Mouse (Mus musculus): ENCODE measurements around the gene Gstm6. TPM values are rescaled to one million over a fixed set of nuclear protein-coding genes. Genes with fewer than 3 reads are reported as not detected.
A peak's percentile ranks its signal among the peaks of the same experiment; 100 is the strongest.
"Not testable (repeated sequence)": the region's sequence is repeated elsewhere in the genome, so short reads cannot be mapped to it uniquely, and the experiment has no call there.

The Gstm6 gene
- polyA plus RNA-seq, 1 experiment from 2014 or later, result 11.7 TPM

DNA sequence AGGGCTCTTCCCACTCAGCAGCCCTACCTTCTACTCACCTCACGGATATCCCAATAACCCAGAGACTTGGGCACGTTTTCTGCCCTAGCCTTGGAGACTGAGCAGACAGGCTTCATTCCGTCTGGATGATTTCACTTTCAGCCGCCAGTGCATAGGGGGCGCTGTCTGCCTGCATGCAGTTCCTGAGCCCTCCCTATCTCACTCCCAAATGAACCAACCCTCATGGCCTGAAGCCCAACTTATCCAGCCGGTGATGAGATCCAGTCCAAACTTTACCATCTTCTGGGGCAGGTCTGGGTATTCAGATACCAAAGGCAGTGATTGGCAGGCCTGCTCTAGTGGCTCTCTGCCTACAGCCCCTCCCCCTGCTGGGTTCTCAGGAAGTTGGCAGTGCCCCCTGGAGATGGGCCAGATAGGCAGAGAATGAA lies 9.8 kb upstream of the Gstm6 start:
- H3K4me1 ChIP-seq (replicated peaks; ENCODE audit: control insufficient read depth, insufficient read depth, low read length), result peaks cover 7% of the 10 kb centered on the region
- peak; percentile 87 for ATAC-seq
- H3K9me3 ChIP-seq (ENCODE audit: control insufficient read depth, low read length), result no peaks in the 10 kb centered on the region
- H3K36me3 ChIP-seq (ENCODE audit: control insufficient read depth, insufficient read depth), result no peaks in the 10 kb centered on the region
- no peak overlapping the region; the same call in 1 of the 2 replicates for H3K27ac ChIP-seq (ENCODE audit: low read length)
- H3K9ac ChIP-seq (replicated peaks; ENCODE audit: low read depth, low read length), result no peak overlapping the region
- H3K4me2 ChIP-seq (ENCODE audit: low read length), result no peak overlapping the region
- H3K27me3 ChIP-seq (replicated peaks; ENCODE audit: control insufficient read depth, insufficient read depth, low read length), result no peaks in the 10 kb centered on the region
- H3K4me3 ChIP-seq (replicated peaks; ENCODE audit: low read length), result no peak overlapping the region
- 18% methylated on average over 6 of the region's 6 CpGs for WGBS

DNA sequence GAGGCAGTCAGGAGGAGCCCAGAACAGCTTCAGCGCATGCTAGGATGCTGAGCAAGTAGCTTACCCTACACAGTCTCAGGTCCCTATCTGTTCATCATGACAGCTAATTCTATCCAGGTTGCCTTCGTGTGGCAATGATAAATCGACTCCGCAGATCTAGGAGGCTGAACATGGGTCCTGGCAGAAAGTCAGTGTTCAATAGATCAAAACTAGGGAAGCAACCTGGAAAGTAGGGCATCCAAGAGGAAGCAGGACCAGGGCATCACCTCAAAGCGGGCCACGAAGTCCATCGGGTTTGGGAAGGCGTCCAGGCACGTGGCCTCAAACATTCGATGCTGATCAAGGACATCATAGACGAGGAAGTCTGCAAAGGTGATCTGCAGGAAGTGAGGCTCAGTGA lies 7.0 kb upstream of the Gstm6 start:
- Histone ChIP-seq H3K4me1 (replicated peaks; ENCODE audit: control insufficient read depth, insufficient read depth, low read length) (peaks cover 7% of the 10 kb centered on the region), H3K9me3 (ENCODE audit: control insufficient read depth, low read length) (no peaks in the 10 kb centered on the region), H3K9ac (replicated peaks; ENCODE audit: low read depth, low read length) (no peak overlapping the region), H3K4me3 (replicated peaks; ENCODE audit: low read length) (no peak overlapping the region), H3K27me3 (replicated peaks; ENCODE audit: control insufficient read depth, insufficient read depth, low read length) (no peaks in the 10 kb centered on the region), H3K4me2 (ENCODE audit: low read length) (no peak overlapping the region), H3K27ac (ENCODE audit: low read length) (no peak overlapping the region), H3K36me3 (ENCODE audit: control insufficient read depth, insufficient read depth) (no peaks in the 10 kb centered on the region)
- ATAC-seq, result no peak
- 89% methylated on average over 11 of the region's 11 CpGs for WGBS

DNA sequence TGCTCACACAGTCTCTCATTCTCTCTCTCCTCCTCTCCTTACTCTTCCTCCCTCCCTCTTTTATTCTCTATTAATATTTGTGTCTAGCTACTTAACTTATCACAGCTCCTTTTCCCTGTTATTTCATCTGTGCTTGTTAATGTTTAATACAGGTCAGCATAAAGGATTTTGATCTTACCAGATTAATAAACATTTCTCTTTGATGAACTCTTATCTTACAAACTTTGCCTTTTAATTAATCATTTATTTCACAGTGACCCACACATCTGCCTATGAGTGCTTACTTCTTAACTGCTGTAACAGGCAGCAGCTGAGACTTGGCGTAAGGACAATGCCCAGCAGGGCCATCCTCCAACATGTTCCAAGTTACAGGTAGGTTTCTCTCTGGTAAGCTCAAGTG lies 5.9 kb upstream of the Gstm6 start:
- 95% methylated on average over 1 of the region's 1 CpGs for WGBS
- not testable (repeated sequence) for H3K9me3 ChIP-seq (ENCODE audit: control insufficient read depth, low read length); H3K4me3 ChIP-seq (replicated peaks; ENCODE audit: low read length); H3K36me3 ChIP-seq (ENCODE audit: control insufficient read depth, insufficient read depth); H3K4me1 ChIP-seq (replicated peaks; ENCODE audit: control insufficient read depth, insufficient read depth, low read length); ATAC-seq; H3K9ac ChIP-seq (replicated peaks; ENCODE audit: low read depth, low read length); H3K4me2 ChIP-seq (ENCODE audit: low read length); H3K27me3 ChIP-seq (replicated peaks; ENCODE audit: control insufficient read depth, insufficient read depth, low read length); H3K27ac ChIP-seq (ENCODE audit: low read length)

DNA sequence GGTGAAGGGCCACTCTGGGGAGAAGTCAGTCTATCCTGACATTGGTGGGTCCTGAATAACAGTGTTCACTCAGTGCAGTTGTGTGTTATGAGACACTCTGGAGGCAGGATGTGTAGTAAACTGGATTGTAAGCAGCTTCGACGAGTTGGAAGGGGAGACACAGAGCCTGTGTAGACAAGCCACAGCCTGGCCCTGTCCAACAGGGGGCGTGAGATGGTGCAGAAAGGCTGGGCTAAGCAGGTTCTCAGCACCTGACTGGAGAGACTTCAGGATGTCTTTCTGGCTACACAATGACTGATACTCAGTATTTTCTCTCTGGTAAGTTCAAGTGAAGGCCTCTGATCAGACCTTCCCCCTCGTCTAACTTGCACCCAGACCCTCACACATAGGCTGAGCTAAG lies 2.2 kb upstream of the Gstm6 start:
- ATAC-seq, result no peak
- WGBS, result 57% methylated on average over 4 of the region's 4 CpGs
- Histone ChIP-seq H3K4me2 (ENCODE audit: low read length) (no peak overlapping the region), H3K4me3 (replicated peaks; ENCODE audit: low read length) (no peak overlapping the region), H3K9ac (replicated peaks; ENCODE audit: low read depth, low read length) (no peak overlapping the region), H3K27ac (ENCODE audit: low read length) (no peak overlapping the region), H3K9me3 (ENCODE audit: control insufficient read depth, low read length) (no peaks in the 10 kb centered on the region), H3K27me3 (replicated peaks; ENCODE audit: control insufficient read depth, insufficient read depth, low read length) (no peaks in the 10 kb centered on the region), H3K36me3 (ENCODE audit: control insufficient read depth, insufficient read depth) (no peaks in the 10 kb centered on the region), H3K4me1 (replicated peaks; ENCODE audit: control insufficient read depth, insufficient read depth, low read length) (peaks cover 11% of the 10 kb centered on the region)

DNA sequence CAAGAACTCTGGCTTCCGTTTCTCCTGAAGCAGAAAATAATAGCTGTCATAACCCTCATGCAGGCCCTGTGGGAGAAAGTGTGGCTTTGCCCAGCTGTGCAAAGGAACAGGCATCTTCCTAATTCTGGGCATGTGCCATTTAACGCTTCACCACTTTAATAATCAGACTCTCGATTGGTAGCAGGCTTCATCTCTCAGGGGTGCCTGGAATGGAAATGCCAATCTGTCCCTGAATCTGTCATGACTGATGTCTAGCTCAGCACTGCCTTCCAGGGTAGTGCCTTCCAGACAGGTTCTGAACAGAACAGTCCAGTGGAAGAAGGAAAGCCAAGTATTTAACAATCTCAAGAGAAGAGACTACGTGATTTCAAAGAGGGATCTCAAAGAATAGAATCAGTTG lies 2.3 kb downstream of the Gstm6 start:
- 67% methylated on average over 4 of the region's 4 CpGs for WGBS
- Histone ChIP-seq H3K9ac (replicated peaks; ENCODE audit: low read depth, low read length) (no peak overlapping the region), H3K4me3 (replicated peaks; ENCODE audit: low read length) (no peak overlapping the region), H3K27ac (ENCODE audit: low read length) (no peak overlapping the region), H3K4me1 (replicated peaks; ENCODE audit: control insufficient read depth, insufficient read depth, low read length) (peaks cover 11% of the 10 kb centered on the region), H3K36me3 (ENCODE audit: control insufficient read depth, insufficient read depth) (no peaks in the 10 kb centered on the region), H3K27me3 (replicated peaks; ENCODE audit: control insufficient read depth, insufficient read depth, low read length) (no peaks in the 10 kb centered on the region), H3K9me3 (ENCODE audit: control insufficient read depth, low read length) (no peaks in the 10 kb centered on the region), H3K4me2 (ENCODE audit: low read length) (no peak overlapping the region)
- no peak for ATAC-seq

DNA sequence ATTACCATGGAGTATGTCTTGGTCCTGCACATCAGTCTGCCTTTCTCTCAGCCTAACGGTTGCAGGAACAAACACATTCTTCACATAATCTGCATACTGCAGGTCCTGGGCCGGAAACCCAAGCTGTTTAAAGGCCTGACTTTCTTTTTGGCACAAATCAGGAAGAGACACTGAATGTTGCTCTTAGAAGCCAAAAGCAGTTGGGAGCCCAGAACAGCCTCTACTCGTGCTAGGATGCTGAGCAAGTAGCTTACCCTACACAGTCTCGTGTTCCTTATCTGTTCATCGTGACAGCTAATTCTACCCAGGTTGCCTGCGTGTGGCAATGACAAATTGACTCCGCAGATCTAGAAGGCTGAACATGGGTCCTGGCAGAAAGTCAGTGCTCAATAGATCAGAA lies 3.0 kb downstream of the Gstm6 start:
- H3K9ac ChIP-seq (replicated peaks; ENCODE audit: low read depth, low read length), result no peak overlapping the region
- H3K36me3 ChIP-seq (ENCODE audit: control insufficient read depth, insufficient read depth), result no peaks in the 10 kb centered on the region
- H3K4me3 ChIP-seq (replicated peaks; ENCODE audit: low read length), result no peak overlapping the region
- H3K27me3 ChIP-seq (replicated peaks; ENCODE audit: control insufficient read depth, insufficient read depth, low read length), result no peaks in the 10 kb centered on the region
- no peak overlapping the region for H3K4me2 ChIP-seq (ENCODE audit: low read length)
- ATAC-seq, result no peak
- no peaks in the 10 kb centered on the region for H3K9me3 ChIP-seq (ENCODE audit: control insufficient read depth, low read length)
- H3K27ac ChIP-seq (ENCODE audit: low read length), result no peak overlapping the region
- H3K4me1 ChIP-seq (replicated peaks; ENCODE audit: control insufficient read depth, insufficient read depth, low read length), result peaks cover 11% of the 10 kb centered on the region
- 77% methylated on average over 7 of the region's 7 CpGs for whole genome bisulfite sequencing

DNA sequence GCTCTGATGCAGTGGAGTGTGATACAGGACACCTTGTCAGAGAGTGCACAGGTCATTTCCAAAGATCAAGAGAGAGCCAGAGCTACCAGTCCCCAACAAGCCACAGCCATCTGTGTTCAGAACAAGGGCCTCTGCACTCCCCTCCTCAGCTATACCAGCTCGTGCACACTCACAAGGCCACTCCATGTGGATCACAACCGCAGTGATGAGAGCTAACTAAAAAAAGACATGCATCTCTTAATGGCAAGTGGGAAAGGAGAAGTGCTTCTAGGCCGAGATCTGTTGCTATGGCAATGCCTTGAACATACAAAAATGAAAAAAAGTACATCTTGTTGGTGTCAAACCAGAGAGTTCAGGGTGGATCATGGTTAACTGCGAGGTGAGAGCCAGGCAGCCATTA lies 3.7 kb downstream of the Gstm6 start:
- no peaks in the 10 kb centered on the region for H3K36me3 ChIP-seq (ENCODE audit: control insufficient read depth, insufficient read depth)
- no peak overlapping the region for H3K9ac ChIP-seq (replicated peaks; ENCODE audit: low read depth, low read length)
- H3K9me3 ChIP-seq (ENCODE audit: control insufficient read depth, low read length), result no peaks in the 10 kb centered on the region
- peak; percentile 29; the same call in 1 of the 2 replicates for ATAC-seq
- H3K4me1 ChIP-seq (replicated peaks; ENCODE audit: control insufficient read depth, insufficient read depth, low read length), result peaks cover 11% of the 10 kb centered on the region
- 49% methylated on average over 4 of the region's 4 CpGs for WGBS
- H3K27ac ChIP-seq (ENCODE audit: low read length), result no peak overlapping the region
- no peak overlapping the region for H3K4me3 ChIP-seq (replicated peaks; ENCODE audit: low read length)
- H3K4me2 ChIP-seq (ENCODE audit: low read length), result no peak overlapping the region
- H3K27me3 ChIP-seq (replicated peaks; ENCODE audit: control insufficient read depth, insufficient read depth, low read length), result no peaks in the 10 kb centered on the region

DNA sequence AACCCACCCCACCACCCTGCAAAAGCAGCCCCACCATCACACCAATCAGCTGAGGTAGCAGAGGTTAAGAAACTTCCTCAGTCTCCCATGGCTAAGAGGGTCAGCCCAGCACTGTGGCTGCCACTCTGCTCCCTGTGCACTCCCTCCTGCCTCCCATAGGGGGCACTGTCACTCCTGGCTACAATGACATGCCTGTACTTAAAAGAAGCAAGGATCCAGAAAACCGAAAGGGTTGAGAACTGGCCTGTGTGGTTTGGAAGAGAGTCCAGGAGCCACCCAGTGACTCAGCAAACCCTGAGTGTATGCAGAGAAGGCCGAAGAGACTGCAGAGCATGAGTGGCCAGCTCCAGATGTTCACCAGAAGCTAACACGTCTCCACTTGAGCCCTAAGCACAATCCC lies 4.1 kb downstream of the Gstm6 start:
- ATAC-seq, result no peak
- Histone ChIP-seq H3K4me3 (replicated peaks; ENCODE audit: low read length) (no peak overlapping the region), H3K9me3 (ENCODE audit: control insufficient read depth, low read length) (no peaks in the 10 kb centered on the region), H3K9ac (replicated peaks; ENCODE audit: low read depth, low read length) (no peak overlapping the region), H3K4me2 (ENCODE audit: low read length) (no peak overlapping the region), H3K27me3 (replicated peaks; ENCODE audit: control insufficient read depth, insufficient read depth, low read length) (no peaks in the 10 kb centered on the region), H3K36me3 (ENCODE audit: control insufficient read depth, insufficient read depth) (no peaks in the 10 kb centered on the region), H3K4me1 (replicated peaks; ENCODE audit: control insufficient read depth, insufficient read depth, low read length) (peaks cover 11% of the 10 kb centered on the region), H3K27ac (ENCODE audit: low read length) (no peak overlapping the region)
- WGBS, result 50% methylated on average over 3 of the region's 3 CpGs

DNA sequence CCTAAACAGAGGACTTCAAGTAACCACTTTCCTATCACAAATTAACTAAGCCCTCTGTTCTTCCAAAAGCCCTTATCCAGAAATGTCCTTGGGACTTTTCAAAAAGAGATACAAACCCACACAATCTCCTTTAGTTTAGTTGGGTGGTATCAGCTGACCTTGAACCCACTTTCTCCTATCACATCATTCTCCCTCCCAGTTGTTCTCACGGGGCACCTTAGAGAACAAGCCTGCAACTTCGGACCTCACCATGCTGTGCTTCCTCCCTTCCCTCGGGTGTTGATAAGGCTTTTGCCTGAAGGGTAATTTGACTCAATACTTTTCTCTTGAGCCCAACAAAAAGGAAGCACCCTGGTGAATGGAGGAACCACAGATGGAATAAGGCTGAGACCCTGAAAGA lies 7.7 kb downstream of the Gstm6 start:
- WGBS, result 74% methylated on average over 3 of the region's 3 CpGs

DNA sequence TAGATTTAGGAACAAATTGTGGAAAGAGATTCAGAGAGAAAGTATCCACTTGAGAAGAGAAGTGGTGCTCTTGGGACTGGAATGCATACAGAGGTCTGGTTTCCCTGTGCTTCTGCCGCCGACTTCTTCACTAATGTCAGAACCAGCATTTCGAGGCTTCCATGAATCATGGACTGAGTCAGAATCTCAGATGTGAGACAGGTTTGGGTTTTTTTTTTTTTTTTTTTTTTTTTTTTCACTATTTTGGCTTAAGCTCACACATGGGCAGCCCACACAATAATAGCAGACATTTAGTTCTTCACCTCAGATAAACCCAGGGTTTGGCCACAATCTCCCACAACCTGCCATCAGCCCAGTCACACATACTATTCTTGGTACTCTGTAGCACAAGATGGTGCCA lies 8.3 kb downstream of the Gstm6 start:
- H3K4me1 ChIP-seq (replicated peaks; ENCODE audit: control insufficient read depth, insufficient read depth, low read length), result peaks cover 15% of the 10 kb centered on the region
- 84% methylated on average over 3 of the region's 3 CpGs for WGBS
- no peak overlapping the region for H3K9ac ChIP-seq (replicated peaks; ENCODE audit: low read depth, low read length)
- H3K4me3 ChIP-seq (replicated peaks; ENCODE audit: low read length), result no peak overlapping the region
- no peaks in the 10 kb centered on the region for H3K36me3 ChIP-seq (ENCODE audit: control insufficient read depth, insufficient read depth)
- no peaks in the 10 kb centered on the region for H3K9me3 ChIP-seq (ENCODE audit: control insufficient read depth, low read length)
- no peak for ATAC-seq
- H3K27ac ChIP-seq (ENCODE audit: low read length), result no peak overlapping the region
- no peaks in the 10 kb centered on the region for H3K27me3 ChIP-seq (replicated peaks; ENCODE audit: control insufficient read depth, insufficient read depth, low read length)
- H3K4me2 ChIP-seq (ENCODE audit: low read length), result no peak overlapping the region

More for the DNA sequence above, 7.7 kb downstream of the Gstm6 start:
- H3K4me1 ChIP-seq (replicated peaks; ENCODE audit: control insufficient read depth, insufficient read depth, low read length), result peaks cover 12% of the 10 kb centered on the region
- ATAC-seq, result no peak
- H3K27ac ChIP-seq (ENCODE audit: low read length), result no peak overlapping the region
- no peaks in the 10 kb centered on the region for H3K27me3 ChIP-seq (replicated peaks; ENCODE audit: control insufficient read depth, insufficient read depth, low read length)
- no peaks in the 10 kb centered on the region for H3K9me3 ChIP-seq (ENCODE audit: control insufficient read depth, low read length)
- H3K4me3 ChIP-seq (replicated peaks; ENCODE audit: low read length), result no peak overlapping the region
- no peak overlapping the region for H3K4me2 ChIP-seq (ENCODE audit: low read length)
- H3K36me3 ChIP-seq (ENCODE audit: control insufficient read depth, insufficient read depth), result no peaks in the 10 kb centered on the region
- no peak overlapping the region for H3K9ac ChIP-seq (replicated peaks; ENCODE audit: low read depth, low read length)
